Mouse (Mus musculus) forebrain, embryonic 15.5 days (tissue): Measurements from ENCODE around the gene Hspa1l. TPM values are rescaled to one million over a fixed set of nuclear protein-coding genes. Genes with fewer than 3 reads are reported as not detected.
"Not testable (repeated sequence)": the region's sequence is repeated elsewhere in the genome, so short reads cannot be mapped to it uniquely, and the experiment has no call there.

ENCODE experiments used
- ATAC-seq: fragments of 200-750 bp; cut with Nextera tagmentation; replicated peaks from 2 replicates; pipeline ENCODE4 v1.8.0; 2017; ENCODE audit warnings: mild to moderate bottlenecking, moderate TSS enrichment, moderate library complexity
- H3K27ac ChIP-seq: fragments of 300-500 bp; sonication (generic); replicated peaks from 2 replicates; pipeline ENCODE4 v1.5.1; 2015; ENCODE audit warnings: mild to moderate bottlenecking, inconsistent platforms
- H3K27me3 ChIP-seq: fragments of 300-500 bp; sonication (generic); 2 replicates; pipeline ENCODE4 v1.6.1; 2015; ENCODE audit warnings: inconsistent platforms
- H3K36me3 ChIP-seq: fragments of 300-500 bp; sonication (generic); 2 replicates; pipeline ENCODE4 v1.6.1; 2015; ENCODE audit warnings: mild to moderate bottlenecking, inconsistent platforms
- H3K4me1 ChIP-seq: fragments of 300-500 bp; sonication (generic); 2 replicates; pipeline ENCODE4 v1.6.1; 2015; ENCODE audit warnings: inconsistent platforms
- H3K4me2 ChIP-seq: fragments of 300-500 bp; sonication (generic); replicated peaks from 2 replicates; pipeline ENCODE4 v1.6.1; 2015; ENCODE audit warnings: mild to moderate bottlenecking, inconsistent platforms
- H3K4me3 ChIP-seq: fragments of 300-500 bp; sonication (generic); 2 replicates; pipeline ENCODE4 v1.5.1; 2015; ENCODE audit warnings: mild to moderate bottlenecking, inconsistent platforms
- H3K9ac ChIP-seq: fragments of 300-500 bp; sonication (generic); replicated peaks from 2 replicates; pipeline ENCODE4 v1.6.1; 2015; ENCODE audit warnings: mild to moderate bottlenecking, inconsistent platforms
- H3K9me3 ChIP-seq: fragments of 300-500 bp; sonication (generic); 2 replicates; pipeline ENCODE4 v1.6.1; 2016; ENCODE audit warnings: inconsistent platforms
- WGBS: fragments of 180-500 bp; shearing (Covaris S2); methylation state at CpG from one replicate; pipeline ENCODE4 v1.1.7; 2015; ENCODE audit warnings: mixed read lengths; 5-methylcytosine and 5-hydroxymethylcytosine counted together
- polyA plus RNA-seq: library from polyadenylated mRNA; unstranded; fragments of >200 nt; fragmentation: Nextera tagmentation; extraction: Ambion mirVana; gene quantifications from 2 replicates; pipeline ENCODE4 v1.2.1, GENCODE M21; 2015

Gene Hspa1l
- polyA plus RNA-seq, result 1.5 TPM in 2 replicates

- peak; percentile 92 for ATAC-seq
- H3K27ac ChIP-seq, result not testable (repeated sequence)
- peaks cover 23% of the 10 kb centered on the region; the same call in 1 of the 2 replicates for H3K27me3 ChIP-seq
Measured at GRCm38 (mm10) chr17:34972069-34972749, at the start of gene Hspa1l, which contains the start of gene Hspa1a. Hspa1l (plus strand) TSS chr17:34972703. Hspa1a (minus strand) TSS chr17:34972156.

GRCm38 (mm10) chr17:34922939-34923338, 49.6 kb upstream of the Hspa1l start:
- Histone ChIP-seq H3K4me3 (no peak overlapping the region), H3K36me3 (no peaks in the 10 kb centered on the region), H3K4me1 (no peaks in the 10 kb centered on the region), H3K27ac (no peak overlapping the region), H3K9me3 (no peaks in the 10 kb centered on the region), H3K27me3 (no peaks in the 10 kb centered on the region), H3K9ac (no peak overlapping the region), H3K4me2 (no peak overlapping the region)
- ATAC-seq, result no peak
- WGBS, result 48% methylated on average over 6 of the region's 6 CpGs

More at GRCm38 (mm10) chr17:34972069-34972749, at the start of gene Hspa1l, which contains the start of gene Hspa1a:
- not testable (repeated sequence) for H3K4me1 ChIP-seq, H3K36me3 ChIP-seq, H3K9me3 ChIP-seq
- Histone ChIP-seq H3K9ac (0 out of 2 replicates have a peak within 1 kb of the TSS, but pooled peaks have one; percentile 30), H3K4me2 (peak within 1 kb of the TSS; percentile 83), H3K4me3 (peak within 1 kb of the TSS; percentile 44)
- under 1% methylated on average over 30 of the region's 33 CpGs for WGBS

GRCm38 (mm10) chr17:34924258-34924657, 48.2 kb upstream of the Hspa1l start:
- Histone ChIP-seq H3K36me3 (no peaks in the 10 kb centered on the region), H3K27ac (no peak overlapping the region), H3K4me1 (no peaks in the 10 kb centered on the region), H3K4me3 (no peak overlapping the region), H3K27me3 (no peaks in the 10 kb centered on the region), H3K9ac (no peak overlapping the region), H3K4me2 (no peak overlapping the region), H3K9me3 (no peaks in the 10 kb centered on the region)
- ATAC-seq, result no peak
- 64% methylated on average over 5 of the region's 5 CpGs for WGBS

GRCm38 (mm10) chr17:34927306-34928019, 45.0 kb upstream of the Hspa1l start:
- Histone ChIP-seq H3K27ac (no peak overlapping the region), H3K9ac (no peak overlapping the region), H3K27me3 (no peaks in the 10 kb centered on the region), H3K36me3 (no peaks in the 10 kb centered on the region), H3K4me2 (no peak overlapping the region), H3K9me3 (no peaks in the 10 kb centered on the region), H3K4me3 (no peak overlapping the region), H3K4me1 (peaks cover 9% of the 10 kb centered on the region)
- no peak for ATAC-seq
- WGBS, result 88% methylated on average over 18 of the region's 18 CpGs

GRCm38 (mm10) chr17:34928841-34929240, 43.7 kb upstream of the Hspa1l start:
- no peak overlapping the region for H3K4me3 ChIP-seq
- WGBS, result 87% methylated on average over 4 of the region's 4 CpGs
- no peaks in the 10 kb centered on the region for H3K9me3 ChIP-seq
- H3K4me1 ChIP-seq, result peaks cover 9% of the 10 kb centered on the region
- H3K27me3 ChIP-seq, result no peaks in the 10 kb centered on the region
- no peak overlapping the region for H3K27ac ChIP-seq
- no peak overlapping the region for H3K9ac ChIP-seq
- ATAC-seq, result no peak
- no peak overlapping the region for H3K4me2 ChIP-seq
- no peaks in the 10 kb centered on the region for H3K36me3 ChIP-seq

- under 1% methylated on average over 38 of the region's 38 CpGs for WGBS
- Histone ChIP-seq H3K9ac (peak within 1 kb of the TSS; percentile 85), H3K4me3 (peak within 1 kb of the TSS; percentile 93), H3K27ac (peak within 1 kb of the TSS; percentile 49; the same call in 1 of the 2 replicates), H3K27me3 (no peaks in the 10 kb centered on the region), H3K36me3 (0 out of 2 replicates have a peak, but pooled peaks cover 2% of the 10 kb centered on the region), H3K4me2 (peak within 1 kb of the TSS; percentile 85), H3K9me3 (no peaks in the 10 kb centered on the region), H3K4me1 (peaks cover 9% of the 10 kb centered on the region)
- ATAC-seq, result peak; percentile 97
Measured at GRCm38 (mm10) chr17:34931061-34931734, 41.3 kb upstream of the Hspa1l start, which contains the start of gene Neu1. Neu1 (plus strand) TSS chr17:34931253.

- peak overlapping the region; percentile 85 for H3K4me2 ChIP-seq
- H3K27ac ChIP-seq, result 0 out of 2 replicates have a peak overlapping the region, but pooled peaks have one; percentile 49
- H3K9me3 ChIP-seq, result no peaks in the 10 kb centered on the region
- peak overlapping the region; percentile 85 for H3K9ac ChIP-seq
- ATAC-seq, result peak; percentile 44; the same call in 1 of the 2 replicates
- no peaks in the 10 kb centered on the region for H3K27me3 ChIP-seq
- peaks cover 9% of the 10 kb centered on the region for H3K4me1 ChIP-seq
- 14% methylated on average over 14 of the region's 14 CpGs for WGBS
- H3K4me3 ChIP-seq, result peak overlapping the region; percentile 93
- 0 out of 2 replicates have a peak, but pooled peaks cover 2% of the 10 kb centered on the region for H3K36me3 ChIP-seq
Measured at GRCm38 (mm10) chr17:34931735-34932098, 40.8 kb upstream of the Hspa1l start.

- Histone ChIP-seq H3K27ac (no peak overlapping the region), H3K9ac (peak overlapping the region; percentile 85), H3K4me1 (peaks cover 9% of the 10 kb centered on the region), H3K36me3 (0 out of 2 replicates have a peak, but pooled peaks cover 2% of the 10 kb centered on the region), H3K4me3 (peak overlapping the region; percentile 93), H3K27me3 (no peaks in the 10 kb centered on the region), H3K9me3 (no peaks in the 10 kb centered on the region), H3K4me2 (peak overlapping the region; percentile 85)
- no peak for ATAC-seq
- WGBS, result 89% methylated on average over 8 of the region's 8 CpGs
Measured at GRCm38 (mm10) chr17:34932287-34932686, 40.2 kb upstream of the Hspa1l start.

GRCm38 (mm10) chr17:34934031-34934430, 38.5 kb upstream of the Hspa1l start:
- no peak overlapping the region for H3K27ac ChIP-seq
- no peaks in the 10 kb centered on the region for H3K27me3 ChIP-seq
- H3K36me3 ChIP-seq, result 0 out of 2 replicates have a peak, but pooled peaks cover 2% of the 10 kb centered on the region
- H3K9me3 ChIP-seq, result no peaks in the 10 kb centered on the region
- no peak overlapping the region for H3K4me3 ChIP-seq
- peaks cover 9% of the 10 kb centered on the region for H3K4me1 ChIP-seq
- ATAC-seq, result no peak
- no peak overlapping the region for H3K4me2 ChIP-seq
- WGBS, result 79% methylated on average over 24 of the region's 24 CpGs
- H3K9ac ChIP-seq, result no peak overlapping the region

- Histone ChIP-seq H3K4me1 (peaks cover 9% of the 10 kb centered on the region), H3K36me3 (0 out of 2 replicates have a peak, but pooled peaks cover 2% of the 10 kb centered on the region), H3K9ac (no peak overlapping the region), H3K27me3 (no peaks in the 10 kb centered on the region), H3K27ac (no peak overlapping the region), H3K4me2 (no peak overlapping the region), H3K9me3 (no peaks in the 10 kb centered on the region), H3K4me3 (no peak overlapping the region)
- no peak for ATAC-seq
- WGBS, result 57% methylated on average over 8 of the region's 8 CpGs
Measured at GRCm38 (mm10) chr17:34934830-34935229, 37.7 kb upstream of the Hspa1l start.

- Histone ChIP-seq H3K4me2 (no peak overlapping the region), H3K27ac (no peak overlapping the region), H3K36me3 (0 out of 2 replicates have a peak, but pooled peaks cover 2% of the 10 kb centered on the region), H3K4me3 (no peak overlapping the region), H3K9ac (no peak overlapping the region), H3K27me3 (no peaks in the 10 kb centered on the region), H3K4me1 (0 out of 2 replicates have a peak, but pooled peaks cover 4% of the 10 kb centered on the region), H3K9me3 (no peaks in the 10 kb centered on the region)
- WGBS, result 82% methylated on average over 6 of the region's 6 CpGs
- ATAC-seq, result no peak
Measured at GRCm38 (mm10) chr17:34937960-34938505, 34.5 kb upstream of the Hspa1l start.
